Mouse (Mus musculus): Measurements from ENCODE around the gene Asb1. TPM values are rescaled to one million over a fixed set of nuclear protein-coding genes. Genes with fewer than 3 reads are reported as not detected.

The Asb1 gene
- total RNA-seq, 2 experiments from 2014 or later: 32.7 to 44.4 TPM

- no peak for DNase-seq
Measured at GRCm38 (mm10) chr1:91607141-91607540, 66.8 kb downstream of the Asb1 start.

Other genes starting within 250 kb of the Asb1 start
- 10 to 100 TPM; 19.8 to 22.3 TPM for gene Scly, start 242.2 kb upstream of the Asb1 start, total RNA-seq (2021)
- under 1 TPM in 1 of 2 experiments, not detected in 1; 0.07 TPM for gene Espnl, start 218.5 kb upstream of the Asb1 start, total RNA-seq (2021)
- not detected for gene Klhl30, start 189.5 kb upstream of the Asb1 start, total RNA-seq (2021)
- gene Erfe, start 174.1 kb upstream of the Asb1 start, total RNA-seq (2021): not detected
- gene Ilkap, start 141.7 kb upstream of the Asb1 start, total RNA-seq (2021): 10 to 100 TPM; 65.3 to 70.8 TPM
- gene Hes6, start 126.5 kb upstream of the Asb1 start, total RNA-seq (2021): 10 to 100 TPM; 14.1 to 15.2 TPM
- gene Per2, start 81.2 kb upstream of the Asb1 start, total RNA-seq (2021): 10 to 100 TPM; 26.4 to 37.3 TPM
- gene Traf3ip1, start 45.9 kb upstream of the Asb1 start, total RNA-seq (2021): 10 to 100 TPM; 13.5 to 13.9 TPM